Comparison of ENCODE assay signal across 8 mouse cellular contexts in genomic region chr2:158625697-158626096, GRCm38 (mm10). TPM values are rescaled to one million over a fixed set of nuclear protein-coding genes. Genes with fewer than 3 reads are reported as not detected.
A peak's percentile ranks its signal among the peaks of the same experiment; 100 is the strongest.
DNase-seq lines count a peak whose midpoint lies in the region; ATAC-seq and TF ChIP-seq lines count a peak whose summit lies in the region.

No protein-coding gene starts in this region.

- H3K27ac ChIP-seq in gastrocnemius, adult 2 months, result peak overlapping the region; percentile 98
- no peak overlapping the region for H3K27ac ChIP-seq in testis, adult 2 months (ENCODE audit: control insufficient read depth, insufficient read depth, low read depth, low read length)
- peak overlapping the region; percentile 75; the same call in 1 of the 2 replicates for H3K27ac ChIP-seq in liver, embryonic 13.5 days

- DNase-seq in gastrocnemius, adult 2 months, result no peak
- no peak for DNase-seq in gastrocnemius, postnatal 25 days
- DNase-seq in testis, postnatal 14 days (ENCODE audit: low spot score), result no peak
- DNase-seq in liver, embryonic 13.5 days, result no peak
- DNase-seq in left cerebral cortex, postnatal 4 days, result no peak
- DNase-seq in thymus, postnatal 14 days, result no peak
- DNase-seq in yolk sac, embryonic 10.5 days (ENCODE audit: low spot score), result no peak

- intact Hi-C loops in gastrocnemius, adult 2 months (cut with DNase I), result no loop called here
- intact Hi-C loops in left cerebral cortex, postnatal 4 days (cut with DNase I), result loop anchor here (5.0 kb wide), 1 partner anchor 78 kb away; no protein-coding TSS in a partner anchor

- H3K27me3 ChIP-seq in testis, adult 2 months (ENCODE audit: control insufficient read depth, insufficient read depth, low read length), result no peaks in the 10 kb centered on the region
- H3K27me3 ChIP-seq in liver, embryonic 13.5 days, result peaks cover 17% of the 10 kb centered on the region

- no peak for TF ChIP-seq POLR2A in testis, adult 2 months (IDR thresholded peaks at IDR 0.05; ENCODE audit: control insufficient read depth, low read depth, low read length)

- peaks cover 3% of the 10 kb centered on the region for H3K4me1 ChIP-seq in testis, adult 2 months (ENCODE audit: control insufficient read depth, insufficient read depth, low read length)
- peaks cover 22% of the 10 kb centered on the region for H3K4me1 ChIP-seq in liver, embryonic 13.5 days (replicated peaks)

- H3K9me3 ChIP-seq in liver, embryonic 13.5 days (replicated peaks), result no peaks in the 10 kb centered on the region

- H3K36me3 ChIP-seq in testis, adult 2 months (ENCODE audit: control insufficient read depth, insufficient read depth, low read length), result peaks cover 5% of the 10 kb centered on the region
- peaks cover 33% of the 10 kb centered on the region for H3K36me3 ChIP-seq in liver, embryonic 13.5 days

- H3K4me2 ChIP-seq in liver, embryonic 13.5 days, result peak overlapping the region; percentile 86

- ATAC-seq in liver, embryonic 13.5 days (ENCODE audit: low read depth), result no peak

- 16% methylated on average over 8 of the region's 8 CpGs for WGBS in liver, embryonic 13.5 days (ENCODE audit: insufficient replicate concordance)

- H3K4me3 ChIP-seq in gastrocnemius, adult 2 months, result peak overlapping the region; percentile 96
- H3K4me3 ChIP-seq in testis, adult 2 months (ENCODE audit: control insufficient read depth, low read depth, low read length), result peak overlapping the region; percentile 96
- peak overlapping the region; percentile 90 for H3K4me3 ChIP-seq in liver, embryonic 13.5 days (replicated peaks)

- peak overlapping the region; percentile 85 for H3K9ac ChIP-seq in liver, embryonic 13.5 days

- TF ChIP-seq CTCF in gastrocnemius, adult 2 months (IDR thresholded peaks at IDR 0.05), result no peak
- no peak for TF ChIP-seq CTCF in testis, adult 2 months (IDR thresholded peaks at IDR 0.05; ENCODE audit: control insufficient read depth, insufficient read depth, insufficient replicate concordance, low read depth, low read length)

RNA-seq across cellular contexts. Expression of gene Actr5, which starts 1.0 kb away (rescaled TPM):
- total RNA-seq in gastrocnemius, adult 2 months (2021), result 1 to 10 TPM; 4.2 to 4.8 TPM
- 1 to 10 TPM; 2.5 to 3.2 TPM for total RNA-seq in gastrocnemius, postnatal 25 days (2021)
- polyA plus RNA-seq in testis, adult 2 months (2012; rRNA removed), result 8.9 and 9.2 TPM in 2 replicates
- 5.4 and 6.3 TPM in 2 replicates for polyA plus RNA-seq in liver, embryonic 13.5 days (2015; fragmentation: Nextera tagmentation; extraction: Ambion mirVana)
- total RNA-seq in left cerebral cortex, postnatal 4 days (2021), result 10 to 100 TPM; 14.3 to 15.5 TPM

RNA-seq across cellular contexts. Expression of gene Slc32a1, which starts 15.1 kb away (rescaled TPM):
- total RNA-seq in gastrocnemius, adult 2 months (2021), result not detected
- total RNA-seq in gastrocnemius, postnatal 25 days (2021), result not detected
- 0.04 and 0.14 TPM in 2 replicates for polyA plus RNA-seq in testis, adult 2 months (2012; rRNA removed)
- not detected in 2 replicates for polyA plus RNA-seq in liver, embryonic 13.5 days (2015; fragmentation: Nextera tagmentation; extraction: Ambion mirVana)
- total RNA-seq in left cerebral cortex, postnatal 4 days (2021), result 10 to 100 TPM; 41.8 to 59.9 TPM

RNA-seq across cellular contexts. Expression of gene Ppp1r16b, which starts 39.5 kb away (rescaled TPM):
- 1 to 10 TPM; 3.1 to 4.1 TPM for total RNA-seq in gastrocnemius, adult 2 months (2021)
- 1 to 10 TPM; 4.8 to 5.2 TPM for total RNA-seq in gastrocnemius, postnatal 25 days (2021)
- polyA plus RNA-seq in testis, adult 2 months (2012; rRNA removed), result 1.3 and 2.0 TPM in 2 replicates
- 1.3 TPM in 2 replicates for polyA plus RNA-seq in liver, embryonic 13.5 days (2015; fragmentation: Nextera tagmentation; extraction: Ambion mirVana)
- 10 to 100 TPM; 50.2 to 51.0 TPM for total RNA-seq in left cerebral cortex, postnatal 4 days (2021)

Comparison
In these comparisons a context has a peak if more than half of its experiments do, and no peak if none do; other contexts are left out.
1. RNA of gene Slc32a1, which starts 15.1 kb away (total RNA-seq): 41.8 to 59.9 TPM in left cerebral cortex, postnatal 4 days; not detected in gastrocnemius, adult 2 months and not detected in gastrocnemius, postnatal 25 days; every median in the first group is over 10 times any median in the second.
2. RNA of gene Ppp1r16b, which starts 39.5 kb away (total RNA-seq): 50.2 to 51.0 TPM in left cerebral cortex, postnatal 4 days; 4.8 to 5.2 TPM in gastrocnemius, postnatal 25 days and 3.1 to 4.1 TPM in gastrocnemius, adult 2 months; every median in the first group is over 4 times any median in the second.
3. Peak in every context shown above with its lines, with median percentiles within 50 percentile points of each other: H3K4me3 ChIP-seq.